Mouse (Mus musculus) cerebellum, adult 11-12 months (tissue): ENCODE results near the gene Cdkl3.

ENCODE experiments used
- DNase-seq: peaks from one replicate; pipeline ENCODE4 v3.0.0; 2022

Cdkl3 gene

GRCm38 (mm10) chr11:52018217-52018616 lies 14.2 kb downstream of the Cdkl3 start:
- no peak for DNase-seq

- DNase-seq, result no peak
These were observed 28.3 kb downstream of the Cdkl3 start for GRCm38 (mm10) chr11:52032356-52032755.

GRCm38 (mm10) chr11:52033953-52034352 lies 29.9 kb downstream of the Cdkl3 start:
- DNase-seq, result no peak

GRCm38 (mm10) chr11:52035905-52036304 lies 31.9 kb downstream of the Cdkl3 start:
- DNase-seq, result no peak

DNA sequence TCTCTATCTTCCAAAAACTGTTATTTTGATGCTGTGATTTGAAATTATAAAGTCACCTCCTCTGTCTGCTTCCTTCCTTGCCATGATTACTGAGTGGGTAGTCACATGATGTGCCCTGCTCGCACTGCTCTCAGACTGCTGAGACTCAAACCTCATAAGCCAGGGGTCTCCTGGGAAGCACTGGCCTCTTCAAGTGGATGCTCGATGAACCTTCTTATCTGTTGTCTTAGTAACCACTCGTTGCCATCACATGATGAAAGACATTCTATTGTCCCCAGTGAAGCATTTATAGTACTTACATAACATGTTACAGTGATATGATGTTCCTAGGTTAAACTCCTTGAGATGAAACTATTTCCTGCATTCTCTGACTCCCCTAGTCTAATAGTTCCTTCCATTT lies 33.6 kb downstream of the Cdkl3 start:
- no peak for DNase-seq

DNA sequence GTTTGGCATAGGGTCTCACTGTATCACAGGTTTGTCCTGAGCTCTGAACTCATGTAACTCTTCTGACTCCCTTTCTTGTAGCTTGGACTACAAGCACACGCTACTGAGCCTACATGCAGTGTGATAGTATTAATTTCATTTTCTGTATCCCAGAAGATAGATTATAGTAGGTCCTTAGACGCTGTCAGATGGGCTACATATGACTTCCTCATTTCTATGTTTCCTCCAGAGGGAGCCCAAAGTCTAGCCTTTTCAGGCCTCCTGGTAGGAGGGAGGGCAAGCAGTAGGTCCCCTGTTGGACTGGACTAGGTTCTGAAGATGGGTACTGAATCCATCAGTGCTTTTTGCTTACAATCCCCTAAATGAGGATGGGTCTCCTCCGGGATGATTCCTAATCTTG lies 39.2 kb downstream of the Cdkl3 start:
- no peak for DNase-seq

DNA sequence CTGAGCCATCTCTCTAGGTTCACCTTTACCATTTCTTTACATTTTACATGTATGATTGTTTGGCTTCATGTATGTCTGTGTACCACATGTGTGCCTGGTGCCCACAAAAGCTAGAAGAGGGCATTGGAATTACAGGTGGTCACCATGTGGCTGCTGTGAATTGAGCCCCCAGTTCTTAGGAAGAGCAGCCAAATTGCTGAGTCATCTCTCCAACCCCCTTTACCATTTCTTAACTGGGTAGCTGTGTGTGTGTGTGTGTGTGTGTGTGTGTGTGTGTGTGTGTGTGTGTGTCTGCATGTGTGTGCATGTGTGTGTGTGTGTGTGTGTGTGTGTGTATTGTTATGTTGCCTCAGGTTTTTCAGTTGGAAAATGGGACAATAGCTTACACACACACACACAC lies 40.1 kb downstream of the Cdkl3 start:
- no peak for DNase-seq

- DNase-seq, result no peak
These were observed 42.6 kb downstream of the Cdkl3 start for GRCm38 (mm10) chr11:52046446-52047165.

- no peak for DNase-seq
These were observed 49.4 kb downstream of the Cdkl3 start for GRCm38 (mm10) chr11:52053371-52053770.

GRCm38 (mm10) chr11:52054728-52055127 lies 50.7 kb downstream of the Cdkl3 start:
- DNase-seq, result no peak

GRCm38 (mm10) chr11:52056198-52056597 lies 52.2 kb downstream of the Cdkl3 start:
- DNase-seq, result no peak

DNA sequence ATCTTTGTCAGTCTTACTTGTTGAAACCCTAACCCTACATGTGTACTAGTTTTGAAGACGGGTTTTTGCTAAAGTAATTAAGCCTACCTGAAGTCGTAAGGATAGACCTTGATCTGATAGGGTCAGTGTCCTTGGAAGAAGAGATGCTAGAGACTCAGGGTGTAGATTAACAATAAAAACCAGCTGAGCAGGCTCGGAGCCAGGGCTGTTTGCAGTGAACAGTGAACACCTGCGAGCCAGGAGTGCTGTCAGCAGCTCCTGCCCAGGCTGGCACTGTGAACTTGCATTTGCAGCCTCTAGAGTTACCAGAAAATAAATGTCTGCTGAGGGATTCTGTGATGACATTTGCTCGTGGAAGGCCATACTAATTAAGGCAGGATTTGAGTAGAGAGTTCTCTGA lies 55.0 kb downstream of the Cdkl3 start:
- DNase-seq, result no peak

GRCm38 (mm10) chr11:52060315-52060714 lies 56.3 kb downstream of the Cdkl3 start:
- DNase-seq, result no peak

DNA sequence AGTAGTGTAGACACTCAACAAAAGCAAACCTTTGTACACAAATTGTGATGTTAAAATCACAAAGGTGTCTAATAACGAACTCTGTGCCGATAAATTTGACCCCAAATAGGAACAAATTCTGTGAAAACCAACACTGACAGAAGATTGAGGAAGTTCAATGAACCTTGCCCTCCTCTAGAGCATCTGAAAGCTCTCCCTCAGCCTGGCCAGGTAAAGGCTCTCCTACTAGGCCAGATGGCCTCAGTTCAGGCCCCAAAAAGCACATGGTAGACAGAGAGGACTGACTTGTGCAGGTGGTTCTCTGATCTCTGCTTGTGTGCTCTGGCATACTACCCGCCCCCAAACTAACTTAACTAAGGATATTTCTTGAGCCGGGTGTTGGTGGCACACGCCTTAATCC lies 58.4 kb downstream of the Cdkl3 start:
- no peak for DNase-seq

- no peak for DNase-seq
These were observed 60.4 kb downstream of the Cdkl3 start for GRCm38 (mm10) chr11:52064398-52064797.

- DNase-seq, result no peak
These were observed 61.8 kb downstream of the Cdkl3 start for GRCm38 (mm10) chr11:52065841-52066240.

GRCm38 (mm10) chr11:52071768-52072167 lies 67.7 kb downstream of the Cdkl3 start:
- no peak for DNase-seq

- no peak for DNase-seq
These were observed 69.6 kb downstream of the Cdkl3 start for GRCm38 (mm10) chr11:52073528-52074170.

GRCm38 (mm10) chr11:52074626-52075470 lies 70.8 kb downstream of the Cdkl3 start:
- no peak for DNase-seq

GRCm38 (mm10) chr11:52075794-52076633 lies 72.0 kb downstream of the Cdkl3 start:
- no peak for DNase-seq

- no peak for DNase-seq
These were observed 72.8 kb downstream of the Cdkl3 start for GRCm38 (mm10) chr11:52076742-52077352.

GRCm38 (mm10) chr11:52077939-52078338 lies 73.9 kb downstream of the Cdkl3 start:
- DNase-seq, result no peak
